Mouse (Mus musculus) CD4-positive helper T cell, adult 2 months (primary cell): ENCODE data around the gene Erbb3.
"Not testable (repeated sequence)": the region's sequence is repeated elsewhere in the genome, so short reads cannot be mapped to it uniquely, and the experiment has no call there.

ENCODE experiments used
- DNase-seq: peaks from one replicate; pipeline ENCODE4 v3.0.0-alpha.2; 2012; ENCODE audit warnings: low read depth, missing footprints, low spot score

The Erbb3 gene

GRCm38 (mm10) chr10:128563544-128563943, 25.9 kb downstream of the Erbb3 start:
- no peak for DNase-seq

- no peak for DNase-seq
These were observed 32.5 kb downstream of the Erbb3 start for GRCm38 (mm10) chr10:128556963-128557362.

- DNase-seq, result peak; percentile 23
These were observed 33.2 kb downstream of the Erbb3 start for GRCm38 (mm10) chr10:128556286-128556685.

- DNase-seq, result not testable (repeated sequence)
These were observed 33.9 kb downstream of the Erbb3 start for GRCm38 (mm10) chr10:128555567-128555966.

GRCm38 (mm10) chr10:128550144-128550823, 39.2 kb downstream of the Erbb3 start:
- not testable (repeated sequence) for DNase-seq

GRCm38 (mm10) chr10:128549682-128550057, 39.8 kb downstream of the Erbb3 start:
- DNase-seq, result peak; percentile 28

GRCm38 (mm10) chr10:128548947-128549681, 40.3 kb downstream of the Erbb3 start, which contains the start of gene Rpl41:
Gene Rpl41 (minus strand): TSS chr10:128549305.
- peak; percentile 99 for DNase-seq

GRCm38 (mm10) chr10:128548051-128548791, 41.2 kb downstream of the Erbb3 start:
- not testable (repeated sequence) for DNase-seq

- DNase-seq, result peak; percentile 100
These were observed 42.0 kb downstream of the Erbb3 start, which contains the start of gene Zc3h10 for GRCm38 (mm10) chr10:128547361-128548032. Gene Zc3h10 (minus strand): TSS chr10:128547774.

- DNase-seq, result peak; percentile 55
These were observed 42.7 kb downstream of the Erbb3 start for GRCm38 (mm10) chr10:128546787-128547186.

- DNase-seq, result peak; percentile 71
These were observed 43.1 kb downstream of the Erbb3 start for GRCm38 (mm10) chr10:128546361-128546760.

GRCm38 (mm10) chr10:128545570-128545898, 43.9 kb downstream of the Erbb3 start:
- no peak for DNase-seq

- no peak for DNase-seq
These were observed 44.5 kb downstream of the Erbb3 start for GRCm38 (mm10) chr10:128544674-128545569.

GRCm38 (mm10) chr10:128544151-128544657, 45.2 kb downstream of the Erbb3 start:
- DNase-seq, result no peak

- no peak for DNase-seq
These were observed 46.4 kb downstream of the Erbb3 start for GRCm38 (mm10) chr10:128543100-128543499.

GRCm38 (mm10) chr10:128538340-128538870, 51.0 kb downstream of the Erbb3 start:
- DNase-seq, result no peak

- DNase-seq, result peak; percentile 94
These were observed 53.0 kb downstream of the Erbb3 start for GRCm38 (mm10) chr10:128536266-128536940.

- no peak for DNase-seq
These were observed 53.7 kb downstream of the Erbb3 start for GRCm38 (mm10) chr10:128535624-128536265.

- no peak for DNase-seq
These were observed 54.2 kb downstream of the Erbb3 start for GRCm38 (mm10) chr10:128535206-128535605.
